Mouse (Mus musculus) embryonic facial prominence, embryonic 14.5 days (tissue): ENCODE measurements around the gene Hsd17b14. TPM values are rescaled to one million over a fixed set of nuclear protein-coding genes. Genes with fewer than 3 reads are reported as not detected.
"Not testable (repeated sequence)": the region's sequence is repeated elsewhere in the genome, so short reads cannot be mapped to it uniquely, and the experiment has no call there.

ENCODE experiments used
- ATAC-seq: fragments of 200-750 bp; cut with Nextera tagmentation; 2 replicates; pipeline ENCODE4 v1.8.0; 2017; ENCODE audit warnings: low read depth, moderate number of reproducible peaks, moderate TSS enrichment
- DNase-seq: peaks from one replicate; pipeline ENCODE4 v3.0.0-alpha.2; 2015; ENCODE audit warnings: low spot score
- H3K27ac ChIP-seq: fragments of 300-500 bp; sonication (generic); replicated peaks from 2 replicates; pipeline ENCODE4 v1.5.1; 2014; ENCODE audit warnings: low read depth, mild to moderate bottlenecking, low read length, moderate library complexity
- H3K27me3 ChIP-seq: fragments of 300-500 bp; sonication (generic); replicated peaks from 2 replicates; pipeline ENCODE4 v1.6.1; 2014; ENCODE audit warnings: low read length; ENCODE audit not compliant: control insufficient read depth, insufficient read depth
- H3K36me3 ChIP-seq: fragments of 300-500 bp; sonication (generic); 2 replicates; pipeline ENCODE4 v1.6.1; 2014; ENCODE audit warnings: low read length, mixed read lengths; ENCODE audit not compliant: control insufficient read depth, insufficient read depth
- H3K4me1 ChIP-seq: fragments of 300-500 bp; sonication (generic); 2 replicates; pipeline ENCODE4 v1.6.1; 2014; ENCODE audit warnings: antibody characterized with exemption, low read length; ENCODE audit not compliant: control insufficient read depth, insufficient read depth
- H3K4me2 ChIP-seq: fragments of 300-500 bp; sonication (generic); 2 replicates; pipeline ENCODE4 v1.6.1; 2014; ENCODE audit warnings: low read depth, mild to moderate bottlenecking, low read length, moderate library complexity, mixed read lengths
- H3K4me3 ChIP-seq: fragments of 300-500 bp; sonication (generic); 2 replicates; pipeline ENCODE4 v1.5.1; 2014; ENCODE audit warnings: low read depth, mild to moderate bottlenecking, low read length
- H3K9ac ChIP-seq: fragments of 300-500 bp; sonication (generic); 2 replicates; pipeline ENCODE4 v1.6.1; 2014; ENCODE audit warnings: low read depth, mild to moderate bottlenecking, low read length, moderate library complexity, mixed read lengths
- H3K9me3 ChIP-seq: fragments of 300-500 bp; sonication (generic); 2 replicates; pipeline ENCODE4 v1.6.1; 2016; ENCODE audit warnings: low read length; ENCODE audit not compliant: control insufficient read depth
- WGBS: fragments of 180-500 bp; shearing (Covaris S2); extraction: QIAGEN DNeasy Blood & Tissue Kit; methylation state at CpG from one replicate; pipeline ENCODE4 v1.1.7; 2014; 5-methylcytosine and 5-hydroxymethylcytosine counted together
- polyA plus RNA-seq: library from polyadenylated mRNA; unstranded; fragments of >200 nt; fragmentation: Nextera tagmentation; extraction: Ambion mirVana; gene quantifications from 2 replicates; pipeline ENCODE4 v1.2.1, GENCODE M21; 2014

The Hsd17b14 gene
- polyA plus RNA-seq: 0.77 and 1.0 TPM in 2 replicates

GRCm38 (mm10) chr7:45554744-45555143 lies at the start of gene Hsd17b14:
Hsd17b14 (plus strand) TSS chr7:45554893.
- DNase-seq (no peak), ATAC-seq (no peak)
- H3K9me3 ChIP-seq: no peaks in the 10 kb centered on the region
- H3K36me3 ChIP-seq: no peaks in the 10 kb centered on the region
- 15% methylated on average over 8 of the region's 8 CpGs for WGBS
- no peaks in the 10 kb centered on the region for H3K27me3 ChIP-seq
- no peak within 1 kb of the TSS for H3K4me3 ChIP-seq
- H3K9ac ChIP-seq: peak within 1 kb of the TSS; percentile 48
- no peak within 1 kb of the TSS for H3K27ac ChIP-seq
- no peaks in the 10 kb centered on the region for H3K4me1 ChIP-seq
- H3K4me2 ChIP-seq: no peak within 1 kb of the TSS

GRCm38 (mm10) chr7:45507583-45507982 lies 47.1 kb upstream of the Hsd17b14 start:
- H3K9ac ChIP-seq: no peak overlapping the region
- H3K4me1 ChIP-seq: peaks cover 10% of the 10 kb centered on the region
- no peak for DNase-seq
- no peak for ATAC-seq
- H3K27me3 ChIP-seq: no peaks in the 10 kb centered on the region
- H3K4me2 ChIP-seq: no peak overlapping the region
- 88% methylated on average over 6 of the region's 6 CpGs for WGBS
- H3K36me3 ChIP-seq: peaks cover 44% of the 10 kb centered on the region
- no peak overlapping the region for H3K4me3 ChIP-seq
- H3K9me3 ChIP-seq: no peaks in the 10 kb centered on the region
- no peak overlapping the region for H3K27ac ChIP-seq

GRCm38 (mm10) chr7:45508561-45508960 lies 46.1 kb upstream of the Hsd17b14 start:
- ATAC-seq (no peak), DNase-seq (no peak)
- no peaks in the 10 kb centered on the region for H3K27me3 ChIP-seq
- peak overlapping the region; percentile 74 for H3K4me3 ChIP-seq
- H3K36me3 ChIP-seq: peaks cover 35% of the 10 kb centered on the region
- no peaks in the 10 kb centered on the region for H3K9me3 ChIP-seq
- peak overlapping the region; percentile 98 for H3K4me2 ChIP-seq
- H3K9ac ChIP-seq: 0 out of 2 replicates have a peak overlapping the region, but pooled peaks have one; percentile 5
- WGBS: 78% methylated on average over 6 of the region's 6 CpGs
- no peak overlapping the region for H3K27ac ChIP-seq
- peaks cover 10% of the 10 kb centered on the region for H3K4me1 ChIP-seq

GRCm38 (mm10) chr7:45509181-45509882 lies 45.4 kb upstream of the Hsd17b14 start:
- DNase-seq (no peak), ATAC-seq (no peak)
- Histone ChIP-seq H3K27ac (peak overlapping the region; percentile 89; the same call in 1 of the 2 replicates), H3K9ac (peak overlapping the region; percentile 81), H3K4me2 (peak overlapping the region; percentile 98), H3K27me3 (no peaks in the 10 kb centered on the region), H3K4me3 (peak overlapping the region; percentile 74), H3K4me1 (peaks cover 10% of the 10 kb centered on the region), H3K9me3 (no peaks in the 10 kb centered on the region), H3K36me3 (peaks cover 35% of the 10 kb centered on the region)
- WGBS: 29% methylated on average over 19 of the region's 19 CpGs

GRCm38 (mm10) chr7:45509912-45510787 lies 44.5 kb upstream of the Hsd17b14 start, which contains the start of gene Nucb1:
Nucb1 (minus strand) TSS chr7:45510406.
- H3K4me1 ChIP-seq: peaks cover 10% of the 10 kb centered on the region
- peak within 1 kb of the TSS; percentile 89 for H3K27ac ChIP-seq
- ATAC-seq (peak; percentile 91), DNase-seq (peak; percentile 98)
- under 1% methylated on average over 44 of the region's 44 CpGs for WGBS
- H3K9ac ChIP-seq: peak within 1 kb of the TSS; percentile 81
- H3K36me3 ChIP-seq: peaks cover 28% of the 10 kb centered on the region
- H3K4me3 ChIP-seq: peak within 1 kb of the TSS; percentile 74
- H3K9me3 ChIP-seq: no peaks in the 10 kb centered on the region
- no peaks in the 10 kb centered on the region for H3K27me3 ChIP-seq
- H3K4me2 ChIP-seq: peak within 1 kb of the TSS; percentile 98

GRCm38 (mm10) chr7:45514411-45514810 lies 40.3 kb upstream of the Hsd17b14 start:
- no peak overlapping the region for H3K9ac ChIP-seq
- no peaks in the 10 kb centered on the region for H3K9me3 ChIP-seq
- no peak overlapping the region for H3K4me2 ChIP-seq
- 0 out of 2 replicates have a peak overlapping the region, but pooled peaks have one; percentile 50 for H3K27ac ChIP-seq
- H3K36me3 ChIP-seq: no peaks in the 10 kb centered on the region
- ATAC-seq (no peak), DNase-seq (no peak)
- H3K4me1 ChIP-seq: peaks cover 3% of the 10 kb centered on the region
- WGBS: 70% methylated on average over 7 of the region's 7 CpGs
- no peaks in the 10 kb centered on the region for H3K27me3 ChIP-seq
- no peak overlapping the region for H3K4me3 ChIP-seq

GRCm38 (mm10) chr7:45515436-45515835 lies 39.3 kb upstream of the Hsd17b14 start:
- ATAC-seq (peak; percentile 12; the same call in 1 of the 2 replicates), DNase-seq (no peak)
- 24% methylated on average over 15 of the region's 16 CpGs for WGBS
- Histone ChIP-seq H3K36me3 (no peaks in the 10 kb centered on the region), H3K9me3 (no peaks in the 10 kb centered on the region), H3K27ac (peak overlapping the region; percentile 50; the same call in 1 of the 2 replicates), H3K9ac (no peak overlapping the region), H3K4me1 (no peaks in the 10 kb centered on the region), H3K4me2 (peak overlapping the region; percentile 1; the same call in 1 of the 2 replicates), H3K27me3 (no peaks in the 10 kb centered on the region), H3K4me3 (no peak overlapping the region)

- H3K9ac ChIP-seq, DNase-seq, H3K4me1 ChIP-seq, ATAC-seq, H3K27ac ChIP-seq, H3K4me3 ChIP-seq, H3K4me2 ChIP-seq, H3K27me3 ChIP-seq, H3K36me3 ChIP-seq, H3K9me3 ChIP-seq: not testable (repeated sequence)
- WGBS: 71% methylated on average over 5 of the region's 5 CpGs
These were observed 37.8 kb upstream of the Hsd17b14 start for GRCm38 (mm10) chr7:45516846-45517245.
